Mouse (Mus musculus) right cerebral cortex, postnatal 14 days (tissue): ENCODE data around the gene Hcfc1r1.

ENCODE experiments used
- DNase-seq: peaks from one replicate; pipeline ENCODE4 v3.0.0; 2022

The Hcfc1r1 gene

GRCm38 (mm10) chr17:23722376-23723125 is 49.2 kb downstream of the Hcfc1r1 start, which contains the start of gene 1520401A03Rik:
1520401A03Rik (minus strand) TSS chr17:23722783.
- no peak for DNase-seq
